Mouse (Mus musculus) 3T3-L1 (cell line): ENCODE measurements around the gene Ctsw.
"Not testable (repeated sequence)": the region's sequence is repeated elsewhere in the genome, so short reads cannot be mapped to it uniquely, and the experiment has no call there.

Experiments
- DNase-seq: peaks from one replicate; pipeline ENCODE4 v3.0.0-alpha.2; 2015; ENCODE audit warnings: low read depth, low spot score

Ctsw gene

GRCm38 (mm10) chr19:5468374-5468773, at the start of gene Ctsw:
Gene Ctsw (minus strand): TSS chr19:5468507.
- no peak for DNase-seq

- peak; percentile 55 for DNase-seq
Observed at GRCm38 (mm10) chr19:5516906-5517505, 48.7 kb upstream of the Ctsw start.

- no peak for DNase-seq
Observed at GRCm38 (mm10) chr19:5515840-5516777, 47.8 kb upstream of the Ctsw start.

GRCm38 (mm10) chr19:5513005-5513349, 44.7 kb upstream of the Ctsw start:
- DNase-seq: no peak

GRCm38 (mm10) chr19:5512091-5513004, 44.0 kb upstream of the Ctsw start:
- DNase-seq: no peak

GRCm38 (mm10) chr19:5511074-5511632, 42.8 kb upstream of the Ctsw start:
- no peak for DNase-seq

- DNase-seq: no peak
Observed at GRCm38 (mm10) chr19:5510031-5511026, 42.0 kb upstream of the Ctsw start, which contains the start of gene Snx32. Gene Snx32 (minus strand): TSS chr19:5510538.

- no peak for DNase-seq
Observed at GRCm38 (mm10) chr19:5503687-5504086, 35.4 kb upstream of the Ctsw start, which contains the start of gene 1700020D05Rik. Gene 1700020D05Rik (minus strand): TSS chr19:5503787.

GRCm38 (mm10) chr19:5500330-5500875, 32.1 kb upstream of the Ctsw start:
- no peak for DNase-seq

- no peak for DNase-seq
Observed at GRCm38 (mm10) chr19:5496052-5496370, 27.7 kb upstream of the Ctsw start.

GRCm38 (mm10) chr19:5495353-5496051, 27.2 kb upstream of the Ctsw start:
- DNase-seq: no peak

- no peak for DNase-seq
Observed at GRCm38 (mm10) chr19:5494314-5494713, 26.0 kb upstream of the Ctsw start.

- DNase-seq: not testable (repeated sequence)
Observed at GRCm38 (mm10) chr19:5493301-5493721, 25.0 kb upstream of the Ctsw start.

- no peak for DNase-seq
Observed at GRCm38 (mm10) chr19:5492641-5493040, 24.3 kb upstream of the Ctsw start.

GRCm38 (mm10) chr19:5490898-5491708, 22.8 kb upstream of the Ctsw start:
- peak; percentile 95 for DNase-seq

- DNase-seq: peak; percentile 98
Observed at GRCm38 (mm10) chr19:5490313-5490897, 22.1 kb upstream of the Ctsw start, which contains the start of gene Cfl1. Gene Cfl1 (plus strand): TSS chr19:5490455.

GRCm38 (mm10) chr19:5489721-5490120, 21.4 kb upstream of the Ctsw start:
- not testable (repeated sequence) for DNase-seq
